In the genomic region with DNA sequence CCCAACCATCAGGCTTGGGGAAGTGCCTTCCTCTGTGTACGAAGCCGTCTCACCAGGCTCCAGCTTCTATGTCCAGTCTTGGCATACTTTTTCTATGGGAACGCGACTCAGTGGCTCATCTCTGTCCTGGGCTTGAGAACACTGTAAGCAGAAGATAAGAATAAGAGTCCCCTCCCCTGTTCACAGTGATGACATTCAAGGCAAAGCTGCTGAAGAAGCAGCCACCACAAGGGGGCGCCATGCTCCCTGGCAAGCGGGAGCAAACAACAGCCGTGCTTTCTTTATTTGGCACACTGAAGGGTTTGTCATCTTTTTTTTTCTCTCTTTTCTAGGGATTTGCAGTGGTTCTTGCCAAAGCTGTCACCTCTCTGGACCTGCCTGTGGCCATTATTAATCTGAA, we compare ENCODE assay signal across 8 mouse cellular contexts. TPM values are rescaled to one million over a fixed set of nuclear protein-coding genes. Genes with fewer than 3 reads are reported as not detected.
DNase-seq lines count a peak whose midpoint lies in the region; ATAC-seq and TF ChIP-seq lines count a peak whose summit lies in the region.

No protein-coding gene starts in this region.

- H3K27me3 ChIP-seq in kidney, postnatal 0 days (ENCODE audit: insufficient read depth, low read length): no peaks in the 10 kb centered on the region
- H3K27me3 ChIP-seq in kidney, embryonic 16.5 days (ENCODE audit: insufficient read depth, low read length): no peaks in the 10 kb centered on the region
- H3K27me3 ChIP-seq in CH12.LX (replicated peaks): no peaks in the 10 kb centered on the region
- H3K27me3 ChIP-seq in embryonic facial prominence, embryonic 11.5 days (ENCODE audit: control insufficient read depth, insufficient read depth, low read length): no peaks in the 10 kb centered on the region

- ATAC-seq in kidney, postnatal 0 days (replicated peaks; ENCODE audit: low FRiP score, low read depth): no peak
- ATAC-seq in kidney, embryonic 16.5 days (ENCODE audit: low FRiP score, low TSS enrichment): no peak
- no peak for ATAC-seq in embryonic facial prominence, embryonic 11.5 days (replicated peaks; ENCODE audit: insufficient number of reproducible peaks, low FRiP score, low TSS enrichment, low read depth)

- no peaks in the 10 kb centered on the region for H3K9me3 ChIP-seq in kidney, postnatal 0 days (replicated peaks; ENCODE audit: low read length)
- no peaks in the 10 kb centered on the region for H3K9me3 ChIP-seq in kidney, embryonic 16.5 days (ENCODE audit: low read length)
- H3K9me3 ChIP-seq in CH12.LX (replicated peaks; ENCODE audit: low read length): no peaks in the 10 kb centered on the region
- no peaks in the 10 kb centered on the region for H3K9me3 ChIP-seq in embryonic facial prominence, embryonic 11.5 days (replicated peaks; ENCODE audit: control insufficient read depth, low read length)

- no peak for TF ChIP-seq EP300 in CH12.LX (IDR thresholded peaks at IDR 0.05; ENCODE audit: low read length)

- TF ChIP-seq RAD21 in CH12.LX (IDR thresholded peaks at IDR 0.05; ENCODE audit: low read depth, low read length): no peak

- TF ChIP-seq CTCF in kidney, postnatal 0 days (IDR thresholded peaks at IDR 0.05; ENCODE audit: low read depth): peak; percentile 55
- TF ChIP-seq CTCF in CH12.LX (conservative IDR thresholded peaks at IDR 0.05 in 1 of 2, IDR thresholded peaks at IDR 0.05 in 1 of 2; ENCODE audit: low read depth in 2 of 2, low read length in 2 of 2): peak; percentile 36 to 50; a peak in 3 of 4 replicates

- peaks cover 3% of the 10 kb centered on the region; the same call in 1 of the 2 replicates for H3K79me2 ChIP-seq in CH12.LX (replicated peaks; ENCODE audit: control insufficient read depth, extremely low read depth, insufficient read depth, poor library complexity, severe bottlenecking)

- H3K9ac ChIP-seq in kidney, postnatal 0 days (ENCODE audit: low read depth, low read length): no peak overlapping the region
- no peak overlapping the region for H3K9ac ChIP-seq in kidney, embryonic 16.5 days (replicated peaks; ENCODE audit: low read length)
- no peak overlapping the region for H3K9ac ChIP-seq in CH12.LX (ENCODE audit: insufficient read depth, low read depth)
- H3K9ac ChIP-seq in embryonic facial prominence, embryonic 11.5 days (replicated peaks; ENCODE audit: low read length): no peak overlapping the region

- H3K4me1 ChIP-seq in kidney, postnatal 0 days (replicated peaks; ENCODE audit: insufficient read depth, low read length): no peaks in the 10 kb centered on the region
- H3K4me1 ChIP-seq in kidney, embryonic 16.5 days (ENCODE audit: insufficient read depth, low read length): no peaks in the 10 kb centered on the region
- no peaks in the 10 kb centered on the region for H3K4me1 ChIP-seq in CH12.LX (ENCODE audit: control insufficient read depth in 1 of 2, insufficient read depth in 2 of 2)
- H3K4me1 ChIP-seq in embryonic facial prominence, embryonic 11.5 days (ENCODE audit: control insufficient read depth, insufficient read depth, low read length): no peaks in the 10 kb centered on the region

- H3K27ac ChIP-seq in kidney, postnatal 0 days: no peak overlapping the region
- no peak overlapping the region for H3K27ac ChIP-seq in kidney, embryonic 16.5 days (ENCODE audit: low read length)
- no peak overlapping the region for H3K27ac ChIP-seq in CH12.LX (ENCODE audit: insufficient read depth, low read depth)
- H3K27ac ChIP-seq in embryonic facial prominence, embryonic 11.5 days (replicated peaks; ENCODE audit: low read depth, low read length): no peak overlapping the region

- WGBS in kidney, postnatal 0 days: 88% methylated on average over 7 of the region's 7 CpGs
- WGBS in kidney, embryonic 16.5 days: 89% methylated on average over 7 of the region's 7 CpGs
- WGBS in embryonic facial prominence, embryonic 11.5 days: 88% methylated on average over 7 of the region's 7 CpGs

- dilution Hi-C loops in CH12.LX (cut with MboI; ENCODE audit: extremely low pct_ligation_motif_present, extremely low pct_unique_long_range_greater_than_20kb, low sequenced_read_pairs): no loop called here

- no peak overlapping the region for H3K4me2 ChIP-seq in kidney, postnatal 0 days (ENCODE audit: low read length)
- H3K4me2 ChIP-seq in kidney, embryonic 16.5 days (replicated peaks; ENCODE audit: low read depth, low read length): no peak overlapping the region
- H3K4me2 ChIP-seq in CH12.LX (ENCODE audit: insufficient read depth, low read depth, poor library complexity, severe bottlenecking): no peak overlapping the region
- H3K4me2 ChIP-seq in embryonic facial prominence, embryonic 11.5 days (ENCODE audit: low read depth, low read length): no peak overlapping the region

- peak; percentile 10 for DNase-seq in kidney, postnatal 0 days (ENCODE audit: low spot score)
- DNase-seq in CH12.LX (ENCODE audit: extremely low read depth): no peak
- DNase-seq in ZHBTc4 (ENCODE audit: low read depth, low spot score): peak; percentile 92
- peak; percentile 46 for DNase-seq in embryonic facial prominence, embryonic 11.5 days (ENCODE audit: low spot score)
- DNase-seq in retina, embryonic 14.5 days (ENCODE audit: low spot score): peak; percentile 22
- no peak for DNase-seq in urinary bladder, adult 2 months (ENCODE audit: low spot score)
- DNase-seq in gastrocnemius, adult 8-10 months (ENCODE audit: low spot score in 2 of 2): no peak

- H3K36me3 ChIP-seq in kidney, postnatal 0 days (ENCODE audit: insufficient read depth, low read length): peaks cover 32% of the 10 kb centered on the region
- peaks cover 46% of the 10 kb centered on the region for H3K36me3 ChIP-seq in kidney, embryonic 16.5 days (ENCODE audit: insufficient read depth, low read length)
- peaks cover 71 to 96% of the 10 kb centered on the region in 2 experiments for H3K36me3 ChIP-seq in CH12.LX (replicated peaks in 1 of 2; ENCODE audit: control insufficient read depth in 1 of 2, insufficient read depth in 1 of 2, low read length in 1 of 2)
- peaks cover 11% of the 10 kb centered on the region for H3K36me3 ChIP-seq in embryonic facial prominence, embryonic 11.5 days (replicated peaks; ENCODE audit: control insufficient read depth, insufficient read depth, low read depth, low read length)

- in situ Hi-C loops in CH12.LX (cut with MboI; ENCODE audit: low pct_ligation_motif_present, low pct_unique_long_range_greater_than_20kb, low sequenced_read_pairs): loop anchor here (5.0 kb wide), 1 partner anchor 586 kb away; no protein-coding TSS in a partner anchor

- H3K4me3 ChIP-seq in kidney, postnatal 0 days (replicated peaks; ENCODE audit: low read depth, low read length): no peak overlapping the region
- no peak overlapping the region for H3K4me3 ChIP-seq in kidney, embryonic 16.5 days (ENCODE audit: low read length)
- H3K4me3 ChIP-seq in CH12.LX (replicated peaks in 1 of 3; ENCODE audit: low read depth in 2 of 3, low read length in 2 of 3, poor library complexity in 1 of 3): no peak overlapping the region
- H3K4me3 ChIP-seq in embryonic facial prominence, embryonic 11.5 days (ENCODE audit: low read depth, low read length): no peak overlapping the region

- no peak for TF ChIP-seq POLR2A in CH12.LX (IDR thresholded peaks at IDR 0.05; ENCODE audit: low read depth, low read length)

TF ChIP-seq in CH12.LX, 34 proteins besides CTCF, POLR2A, EP300 and RAD21:
- TF ChIP-seq UBTF (IDR thresholded peaks at IDR 0.05; ENCODE audit: low read depth, low read length) (no peak), NRF1 (IDR thresholded peaks at IDR 0.05; ENCODE audit: low read depth, low read length) (no peak), E2F4 (IDR thresholded peaks at IDR 0.05; ENCODE audit: insufficient replicate concordance, low read depth, low read length) (no peak), USF2 (conservative IDR thresholded peaks at IDR 0.05; ENCODE audit: low read depth, low read length) (no peak)

RNA-seq across cellular contexts. Expression of a gene that starts 11.2 kb away (rescaled TPM):
- 20.8 and 24.6 TPM in 2 replicates for polyA plus RNA-seq in kidney, postnatal 0 days (2015; fragmentation: Nextera tagmentation; extraction: Ambion mirVana)
- polyA plus RNA-seq in kidney, embryonic 16.5 days (2015; fragmentation: Nextera tagmentation; extraction: Ambion mirVana): 30.2 and 34.1 TPM in 2 replicates
- 45.5 and 46.5 TPM in 2 replicates for total RNA-seq in CH12.LX (2012; rRNA removed)
- 34.7 and 35.1 TPM in 2 replicates for total RNA-seq in CH12.LX (2014; rRNA removed)
- polyA plus RNA-seq in CH12.LX (2012; ENCODE audit: insufficient read length, low read depth): 34.0 and 37.1 TPM in 2 replicates
- 27.8 and 30.1 TPM in 2 replicates for polyA plus RNA-seq in embryonic facial prominence, embryonic 11.5 days (2014; fragmentation: Nextera tagmentation; extraction: Ambion mirVana)
- polyA plus RNA-seq in urinary bladder, adult 2 months (2012; rRNA removed): 15.0 and 15.2 TPM in 2 replicates
- 10 to 100 TPM in 2 of 4 experiments, 1 to 10 TPM in 2; 9.6 to 13.8 (median 11.3) TPM for total RNA-seq in gastrocnemius, adult 8-10 months (2022)

RNA-seq across cellular contexts. Expression of a gene that starts 11.3 kb away (rescaled TPM):
- 78.5 and 78.6 TPM in 2 replicates for polyA plus RNA-seq in kidney, postnatal 0 days (2015; fragmentation: Nextera tagmentation; extraction: Ambion mirVana)
- polyA plus RNA-seq in kidney, embryonic 16.5 days (2015; fragmentation: Nextera tagmentation; extraction: Ambion mirVana): 72.2 and 77.6 TPM in 2 replicates
- total RNA-seq in CH12.LX (2012; rRNA removed) (37.0 and 48.7 TPM in 2 replicates), CH12.LX (2014; rRNA removed) (43.9 and 44.0 TPM in 2 replicates)
- 81.2 and 93.2 TPM in 2 replicates for polyA plus RNA-seq in CH12.LX (2012; ENCODE audit: insufficient read length, low read depth)
- 65.1 and 68.2 TPM in 2 replicates for polyA plus RNA-seq in embryonic facial prominence, embryonic 11.5 days (2014; fragmentation: Nextera tagmentation; extraction: Ambion mirVana)
- polyA plus RNA-seq in urinary bladder, adult 2 months (2012; rRNA removed): 106 and 107 TPM in 2 replicates
- 10 to 100 TPM; 26.8 to 34.1 (median 28.8) TPM for total RNA-seq in gastrocnemius, adult 8-10 months (2022)

RNA-seq across cellular contexts. Expression of a gene that starts 49.8 kb away (rescaled TPM):
- 33.6 and 41.1 TPM in 2 replicates for polyA plus RNA-seq in kidney, postnatal 0 days (2015; fragmentation: Nextera tagmentation; extraction: Ambion mirVana)
- 33.4 and 35.1 TPM in 2 replicates for polyA plus RNA-seq in kidney, embryonic 16.5 days (2015; fragmentation: Nextera tagmentation; extraction: Ambion mirVana)
- total RNA-seq in CH12.LX (2012; rRNA removed): 82.9 and 100 TPM in 2 replicates
- total RNA-seq in CH12.LX (2014; rRNA removed): 72.1 and 77.6 TPM in 2 replicates
- 80.9 and 87.7 TPM in 2 replicates for polyA plus RNA-seq in CH12.LX (2012; ENCODE audit: insufficient read length, low read depth)
- polyA plus RNA-seq in embryonic facial prominence, embryonic 11.5 days (2014; fragmentation: Nextera tagmentation; extraction: Ambion mirVana): 34.5 and 37.1 TPM in 2 replicates
- polyA plus RNA-seq in urinary bladder, adult 2 months (2012; rRNA removed): 33.8 and 35.0 TPM in 2 replicates
- total RNA-seq in gastrocnemius, adult 8-10 months (2022): 10 to 100 TPM; 52.7 to 61.0 (median 55.8) TPM

Comparison
In these comparisons a context has a peak if more than half of its experiments do, and no peak if none do; other contexts are left out.
1. DNase-seq: peak in kidney, postnatal 0 days (single experiment), ZHBTc4 (single experiment), embryonic facial prominence, embryonic 11.5 days (single experiment) and retina, embryonic 14.5 days (single experiment); none in CH12.LX (single experiment), urinary bladder, adult 2 months (single experiment) and gastrocnemius, adult 8-10 months (0 of 2).